Mouse (Mus musculus): Measurements from ENCODE around the gene Top2a.

- TF ChIP-seq CTCF (IDR thresholded peaks at IDR 0.05; ENCODE audit: borderline replicate concordance, control insufficient read depth, extremely low read depth, insufficient read depth, low read length, poor library complexity) = no peak
- TF ChIP-seq POLR2A (IDR thresholded peaks at IDR 0.05; ENCODE audit: control insufficient read depth, extremely low read depth, insufficient read depth, low read length, poor library complexity) = no peak
Observed at GRCm38 (mm10) chr11:98973584-98973983, 50.4 kb downstream of the Top2a start.
